Mouse (Mus musculus) cerebellum, adult 18-20 months (tissue): ENCODE results near the gene Rassf2.

Experiments
- DNase-seq, 2 experiments: peaks; one replicate each; pipeline ENCODE4 v3.0.0; 2021

Gene Rassf2

DNA sequence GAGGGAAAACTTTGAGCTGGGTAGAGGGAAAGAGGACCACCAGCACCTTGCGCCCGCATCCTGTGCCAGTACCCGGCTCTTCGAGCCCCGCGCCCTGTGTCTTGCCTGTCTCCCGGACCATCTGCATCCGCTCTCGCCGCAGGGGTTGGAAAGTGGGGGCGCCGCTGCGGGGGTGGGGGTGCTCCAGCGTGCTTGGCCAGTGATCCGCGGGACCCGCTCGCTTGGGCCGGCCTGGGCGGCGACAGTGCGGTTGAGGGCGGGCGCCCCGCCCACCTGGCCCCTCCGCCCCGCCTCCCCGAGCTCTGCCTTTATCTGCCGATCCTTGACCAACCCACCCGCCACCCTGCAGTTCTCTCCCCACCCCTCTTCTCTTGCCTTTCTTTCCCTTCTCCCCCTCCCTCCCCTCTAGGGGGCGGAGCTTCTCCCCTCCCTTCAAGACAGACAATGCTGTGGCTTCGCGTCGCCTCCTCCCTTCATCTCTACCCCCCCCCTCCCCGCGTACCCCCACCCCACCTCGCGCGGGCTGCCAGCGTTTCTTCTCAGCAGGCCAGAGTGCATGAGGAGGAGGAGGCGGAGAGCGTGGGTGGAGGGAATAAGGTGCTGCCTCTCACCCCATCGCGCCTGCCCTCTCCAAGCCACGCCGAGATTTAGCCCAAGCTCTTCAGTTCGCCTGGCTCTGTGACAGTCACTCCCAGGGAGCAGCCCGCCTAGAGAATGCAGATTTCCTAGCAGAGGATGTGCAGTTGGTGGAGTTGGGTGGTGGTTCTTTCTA lies at the start of gene Rassf2:
Gene Rassf2, minus strand, starts transcription at position 613 of the 772 bp plus-strand sequence.
- peak; percentile 55 to 62 for DNase-seq

DNA sequence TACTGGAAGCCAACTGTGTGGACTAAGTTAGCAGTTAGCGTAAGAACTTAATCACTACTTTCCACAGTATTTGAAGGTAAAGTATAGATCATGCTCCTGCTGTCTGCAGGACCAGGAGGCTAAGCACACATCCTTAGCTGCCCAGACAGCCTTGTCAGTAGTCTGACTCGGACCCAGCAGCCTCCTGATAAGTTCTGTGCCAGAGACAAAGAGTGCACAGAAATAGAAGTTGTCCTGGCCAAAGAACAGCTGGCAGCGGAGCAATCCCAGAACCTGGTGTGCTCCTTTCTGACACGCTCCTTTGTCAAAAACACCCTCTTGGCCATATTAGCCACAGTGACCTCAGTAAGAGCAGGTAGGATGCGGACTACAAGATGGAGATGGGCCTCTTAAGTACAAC lies 49.1 kb upstream of the Rassf2 start:
- DNase-seq, result no peak

DNA sequence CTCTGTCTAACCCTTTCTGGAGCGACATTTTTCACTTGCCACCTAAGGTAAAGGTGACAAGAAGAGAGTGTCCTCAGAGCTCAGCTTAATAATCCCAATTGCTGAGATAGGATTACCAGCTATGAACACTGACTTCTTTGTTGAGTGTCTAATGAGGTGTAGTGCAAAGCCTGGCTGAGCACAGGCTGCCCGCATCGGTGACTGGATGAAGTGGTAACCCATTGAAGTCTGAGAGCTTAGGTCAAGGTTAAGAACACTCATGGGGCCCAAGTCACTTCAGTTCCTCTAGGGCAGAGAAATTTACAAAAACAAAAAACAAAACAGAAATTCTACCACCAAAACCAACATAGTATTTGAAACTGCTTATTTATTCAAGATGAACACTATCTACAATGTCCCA lies 43.0 kb upstream of the Rassf2 start:
- DNase-seq, result no peak

DNA sequence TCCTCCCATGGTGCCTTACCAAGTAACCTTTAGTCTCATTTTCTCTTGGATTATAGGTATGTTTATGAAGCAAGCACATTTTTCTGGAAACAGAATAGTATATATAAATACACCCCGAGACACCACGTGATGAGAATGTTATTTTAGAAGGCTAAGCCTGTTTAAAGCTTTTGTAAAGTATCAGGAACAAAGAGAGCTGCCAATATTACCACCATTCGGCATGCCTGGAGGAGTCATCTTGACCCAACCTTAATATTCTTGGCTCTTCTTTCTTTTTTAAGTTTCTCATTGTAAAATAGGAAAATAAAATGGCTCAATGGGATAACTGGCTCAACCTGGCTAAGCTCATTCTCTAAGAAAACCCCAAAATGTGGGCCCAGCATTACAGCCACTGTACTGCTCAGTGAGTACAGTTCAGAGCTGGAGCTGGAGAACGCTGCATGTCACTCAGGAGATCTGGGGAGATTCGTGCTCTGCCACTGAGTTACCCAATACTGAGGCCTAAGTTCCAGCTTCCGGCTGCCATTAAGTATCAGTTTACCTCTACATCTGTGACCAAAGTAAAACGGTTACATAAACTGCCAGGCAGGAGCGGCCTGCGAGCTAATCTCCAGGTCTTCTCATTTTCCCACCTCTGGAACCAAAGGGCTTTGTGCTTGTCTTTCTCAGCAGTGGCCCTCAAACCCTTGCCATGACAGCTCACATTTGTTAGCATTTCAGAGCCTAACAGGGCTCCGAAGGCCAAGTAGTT lies 40.1 kb upstream of the Rassf2 start:
- no peak for DNase-seq

DNA sequence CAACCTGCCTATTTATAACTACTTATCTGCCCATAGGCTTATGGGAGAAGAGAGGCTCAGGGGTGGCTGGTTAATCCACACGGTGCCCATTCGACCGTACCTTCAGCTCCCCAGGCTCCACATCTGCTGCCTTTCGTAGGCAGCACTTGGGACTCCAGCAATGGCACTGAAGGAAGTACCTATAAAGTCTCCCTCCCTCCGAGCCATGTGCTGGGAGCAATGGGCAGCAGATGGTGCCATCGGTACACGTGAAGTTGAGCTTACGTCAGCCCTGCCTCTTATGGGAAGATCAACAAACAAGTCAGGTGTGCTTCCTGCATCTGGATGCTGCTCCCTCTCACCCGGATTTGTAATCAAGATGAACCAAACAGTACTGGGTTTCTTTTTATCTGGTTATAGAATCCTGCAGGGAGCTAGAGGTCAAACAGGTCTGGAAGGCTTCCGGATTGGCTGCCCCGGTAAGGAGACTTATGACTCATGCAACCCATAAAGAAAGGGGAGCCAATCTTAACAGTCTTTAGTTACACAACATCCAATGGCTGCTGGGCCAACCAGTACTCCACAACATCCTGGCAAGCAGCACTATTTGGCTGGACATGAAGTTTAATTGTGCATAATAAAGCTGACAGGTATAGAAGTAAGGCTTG lies 34.2 kb upstream of the Rassf2 start:
- DNase-seq, result peak; percentile 38 to 42

DNA sequence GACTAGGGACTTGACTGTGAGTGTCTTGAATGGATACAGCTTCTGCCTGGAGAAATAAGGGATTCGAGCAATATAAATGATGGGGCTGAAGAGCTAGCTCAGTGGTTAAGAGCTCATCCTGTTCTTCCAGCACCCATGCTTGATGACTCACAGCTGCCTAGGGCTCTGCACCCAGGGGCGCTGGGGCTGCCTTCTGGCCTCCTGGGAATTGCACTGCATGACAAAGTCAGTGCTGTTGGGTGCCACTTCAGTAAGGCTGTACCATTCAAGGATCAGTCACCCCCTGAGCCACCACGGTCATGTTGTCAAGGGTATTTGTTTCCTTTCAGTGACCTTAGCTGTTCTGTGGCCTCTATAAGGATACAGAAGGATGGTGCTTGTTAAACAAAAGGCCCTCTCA lies 33.7 kb upstream of the Rassf2 start:
- no peak for DNase-seq

DNA sequence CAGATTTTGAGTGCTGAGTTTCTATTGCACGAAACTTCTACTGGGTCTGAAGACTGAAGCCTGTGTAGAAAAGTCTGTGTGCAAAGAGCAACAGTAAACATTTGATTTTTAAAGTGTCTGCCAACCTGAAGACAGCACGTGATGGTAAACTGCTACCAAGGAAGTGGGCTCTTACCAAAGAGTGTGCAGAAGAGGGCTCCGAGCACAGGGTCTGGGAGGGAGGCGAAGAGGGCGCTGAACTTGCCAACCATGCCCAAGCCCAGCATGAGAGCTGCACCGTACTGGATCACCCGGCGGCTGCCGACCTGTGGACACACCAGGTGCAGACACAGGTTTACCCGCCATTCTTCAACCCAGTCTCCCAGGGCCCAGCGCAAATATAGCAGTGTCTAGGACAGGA lies 31.8 kb upstream of the Rassf2 start:
- DNase-seq, result no peak

DNA sequence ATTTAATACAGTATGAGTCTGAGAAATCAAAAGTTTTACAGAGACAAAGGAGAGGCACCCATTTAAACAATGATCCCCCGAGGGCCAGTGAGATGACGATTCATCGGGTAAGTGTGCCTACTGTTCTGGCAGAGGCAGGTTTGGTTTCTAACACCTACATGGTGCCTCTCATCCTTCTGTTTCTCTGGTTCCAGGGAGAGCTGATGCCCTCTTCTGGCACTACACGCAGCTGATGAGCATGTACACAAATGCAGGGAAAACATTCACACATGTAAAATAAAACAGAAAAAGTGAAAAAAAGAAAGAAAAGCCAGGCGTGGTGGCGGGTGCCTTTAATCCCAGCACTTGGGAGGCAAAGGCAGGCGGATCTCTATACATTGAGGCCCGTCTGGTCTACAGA lies 29.9 kb upstream of the Rassf2 start:
- no peak for DNase-seq

DNA sequence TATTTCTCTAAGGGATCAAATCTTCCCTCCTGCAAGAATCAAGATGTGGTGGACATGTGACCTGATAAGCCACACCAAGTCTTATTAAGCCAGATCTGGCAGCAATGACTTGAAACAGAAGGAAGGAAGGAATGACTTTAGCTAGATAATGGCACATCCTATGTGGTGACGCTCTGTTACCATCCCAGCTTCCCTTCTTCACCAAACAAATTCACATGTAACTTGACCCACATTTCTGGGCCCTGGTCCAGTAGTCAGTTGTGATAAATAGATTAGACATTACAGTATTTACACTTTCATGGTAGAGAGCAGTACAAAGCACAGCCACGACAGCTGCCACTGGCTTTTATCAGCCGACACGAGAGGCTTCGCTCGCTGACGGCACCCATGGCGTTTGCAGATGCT lies 25.3 kb upstream of the Rassf2 start:
- DNase-seq, result no peak

DNA sequence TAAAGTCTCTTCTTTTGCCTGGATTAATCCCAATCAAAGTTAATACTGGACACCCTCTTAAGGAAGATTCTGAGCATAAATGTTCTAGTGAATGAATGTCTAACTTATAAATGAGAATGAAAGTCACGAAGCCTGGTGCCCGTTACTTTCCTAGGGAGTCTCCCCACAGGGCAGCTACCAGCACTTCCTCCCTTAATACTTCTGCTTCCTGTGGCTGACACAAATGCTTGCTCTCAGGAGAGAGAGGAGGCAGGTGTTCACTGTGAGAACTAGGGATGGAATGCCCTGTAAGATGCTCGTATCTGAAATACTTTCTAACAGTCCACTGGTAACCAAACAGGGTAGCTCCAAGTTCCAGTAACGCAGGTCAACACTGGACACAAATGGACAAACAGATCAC lies 23.8 kb upstream of the Rassf2 start:
- DNase-seq, result no peak

DNA sequence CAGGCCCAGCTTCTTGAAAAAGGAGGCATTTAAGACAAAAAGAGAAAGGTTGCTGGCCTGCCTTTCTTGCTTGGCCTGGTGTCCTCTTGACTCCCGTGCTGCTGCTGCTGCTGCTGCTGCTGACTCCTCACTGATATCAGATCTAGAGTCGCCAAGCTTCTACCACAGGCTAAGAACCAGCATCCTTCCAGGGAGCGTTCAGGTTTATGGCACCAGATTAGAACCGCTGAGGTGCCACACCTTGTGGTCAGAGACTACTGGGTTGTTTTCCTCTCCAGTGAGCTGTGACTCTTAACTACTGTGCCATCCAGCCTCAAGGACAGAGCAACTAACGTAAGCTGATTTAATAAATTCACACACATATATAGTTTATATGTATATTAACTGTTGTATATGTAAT lies 21.7 kb upstream of the Rassf2 start:
- no peak for DNase-seq

DNA sequence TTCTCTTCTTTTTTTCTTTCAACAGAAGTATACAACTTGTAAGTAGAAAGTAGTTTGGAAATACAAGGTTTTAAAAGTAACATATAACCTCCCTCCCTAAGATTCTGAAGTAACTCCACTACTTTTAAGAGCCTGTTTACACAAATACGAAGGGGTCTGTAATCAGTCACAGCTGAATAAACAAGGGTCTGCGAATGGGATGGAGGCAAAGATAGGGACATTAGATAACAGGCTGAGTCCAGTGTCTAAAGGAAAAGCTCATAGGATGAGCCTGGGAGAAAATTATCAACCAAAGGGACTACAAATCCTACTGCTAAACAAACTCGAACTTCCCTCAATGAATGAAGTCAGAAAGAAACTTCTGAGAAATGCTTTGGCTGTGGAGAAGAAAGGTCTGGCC lies 19.9 kb upstream of the Rassf2 start:
- DNase-seq, result no peak

DNA sequence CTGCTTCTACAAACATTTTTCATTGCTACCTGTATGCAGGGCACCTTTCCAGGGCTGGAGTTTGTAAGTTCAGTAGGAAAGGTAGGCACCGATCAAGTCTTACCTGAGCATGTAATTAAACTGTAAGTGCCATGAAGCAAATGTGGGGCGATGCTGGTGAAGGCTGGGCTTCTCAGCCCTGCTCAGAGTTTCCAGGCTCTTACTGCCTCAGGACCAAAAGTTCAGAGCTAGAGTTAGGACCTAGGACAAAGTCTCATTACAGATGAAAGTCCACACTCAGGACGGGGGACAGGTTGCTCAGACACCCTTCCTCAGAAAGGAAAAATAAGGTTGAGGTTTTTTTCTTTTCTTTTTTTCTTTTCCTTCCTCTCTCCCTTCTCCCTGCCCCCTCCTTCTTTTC lies 19.4 kb upstream of the Rassf2 start:
- no peak for DNase-seq

DNA sequence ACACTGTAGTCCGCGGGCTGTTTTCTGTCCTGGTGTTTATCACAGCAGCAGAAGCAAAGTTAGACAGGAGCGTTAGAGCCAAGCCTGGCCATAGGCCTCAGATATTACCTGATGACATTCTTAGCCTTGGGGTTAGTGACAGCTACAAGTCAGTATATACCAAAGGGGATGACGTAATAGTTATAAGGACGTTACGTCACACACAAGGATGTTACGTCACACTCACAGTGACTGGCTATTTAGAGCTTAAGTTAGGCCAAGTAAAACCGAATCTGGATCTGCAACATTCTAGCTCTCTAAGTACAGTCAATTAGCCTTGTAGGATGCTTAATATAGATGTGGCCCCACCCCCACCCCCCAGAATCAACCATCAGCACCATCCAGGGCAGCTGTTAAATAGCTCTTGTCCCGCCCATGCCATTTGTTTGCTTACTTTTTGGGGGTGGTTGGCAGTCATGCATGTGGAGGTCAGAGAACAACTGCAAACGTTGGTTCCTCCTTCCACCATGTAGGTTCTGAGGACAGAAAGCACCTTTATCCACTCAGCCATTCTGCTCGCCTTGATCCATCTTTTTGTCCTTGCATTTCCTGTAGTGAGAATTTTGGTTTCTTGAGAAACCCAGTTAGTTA lies 18.2 kb upstream of the Rassf2 start:
- DNase-seq, result no peak

DNA sequence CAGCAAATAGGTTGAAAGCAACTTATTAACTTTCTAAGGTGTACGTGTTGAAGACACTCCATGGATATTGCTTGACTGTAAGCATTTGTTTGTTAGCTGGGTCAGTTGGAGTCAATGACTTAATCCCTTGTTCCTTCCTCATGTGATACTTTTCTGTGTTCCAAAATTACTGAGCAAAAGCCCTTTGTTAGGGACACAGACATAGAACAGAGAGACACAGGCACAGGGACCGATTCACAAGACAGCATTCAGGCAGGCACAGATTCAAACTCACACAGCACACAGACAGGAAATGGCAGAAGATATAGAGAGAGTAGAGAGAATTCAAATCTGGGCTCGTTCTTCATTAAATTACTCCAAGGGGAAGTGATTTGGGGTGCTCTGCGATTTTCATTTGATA lies 17.3 kb upstream of the Rassf2 start:
- DNase-seq, result no peak

DNA sequence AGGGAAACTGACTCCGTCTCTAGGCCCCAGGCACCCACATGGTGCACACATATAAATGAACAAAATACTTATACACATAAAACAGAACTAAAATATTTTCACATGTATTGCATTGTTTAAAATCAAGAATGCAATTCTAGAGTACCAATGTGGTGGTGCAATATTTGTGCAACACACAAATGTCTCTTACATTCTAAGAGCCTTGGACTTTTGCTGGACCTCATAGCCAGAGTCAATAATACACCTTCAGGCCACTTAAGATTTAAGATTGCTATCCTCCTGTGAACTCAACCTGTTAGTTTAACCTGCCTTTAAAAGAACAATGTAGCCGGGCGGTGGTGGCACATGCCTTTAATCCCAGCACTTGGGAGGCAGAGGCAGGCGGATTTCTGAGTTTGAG lies 16.6 kb upstream of the Rassf2 start:
- DNase-seq, result no peak

DNA sequence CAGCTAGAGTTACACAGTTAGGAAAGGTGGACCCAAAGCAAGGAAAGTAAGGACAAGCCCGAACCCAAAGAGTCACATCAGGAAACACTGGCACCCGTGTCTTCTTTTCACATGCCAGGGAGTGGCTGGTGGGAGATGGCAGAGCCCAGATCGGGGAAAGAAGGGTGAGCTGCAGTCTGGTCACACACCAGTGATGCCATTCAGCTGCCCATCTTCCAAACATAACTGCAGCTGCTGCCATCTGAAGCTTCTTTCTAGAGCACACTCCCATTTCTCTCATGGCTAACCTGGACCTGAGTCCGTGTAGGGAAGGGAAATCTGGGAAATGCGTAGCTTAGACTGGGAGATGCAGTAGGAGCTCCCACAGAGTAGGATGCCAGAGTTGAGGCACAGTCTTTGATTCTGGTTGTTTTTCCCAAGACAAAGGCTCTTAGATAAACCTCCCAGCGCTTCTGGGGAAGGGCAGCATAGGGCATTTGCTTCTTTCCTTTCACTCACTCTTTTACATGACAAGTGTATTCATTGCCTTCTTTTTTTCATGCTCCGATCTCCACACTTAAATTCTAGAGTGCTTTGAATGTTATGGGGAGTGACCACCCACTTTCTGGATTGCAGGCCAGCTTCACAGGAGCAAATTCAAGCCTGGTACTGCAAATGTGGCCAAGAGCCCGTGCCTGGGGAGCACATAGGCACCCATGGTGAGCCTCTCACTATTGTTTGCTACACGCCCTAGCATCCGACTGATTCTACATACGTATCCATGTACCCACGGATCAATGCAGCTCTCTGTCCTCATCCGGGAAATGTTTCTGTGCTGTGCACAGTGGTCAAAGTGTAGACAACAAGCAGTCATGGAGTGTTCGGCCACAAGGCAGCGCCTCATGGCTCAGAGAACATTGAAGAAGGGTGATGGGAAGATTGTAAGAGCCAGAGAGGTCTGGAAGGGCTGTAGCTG lies 14.5 kb upstream of the Rassf2 start:
- DNase-seq, result no peak

DNA sequence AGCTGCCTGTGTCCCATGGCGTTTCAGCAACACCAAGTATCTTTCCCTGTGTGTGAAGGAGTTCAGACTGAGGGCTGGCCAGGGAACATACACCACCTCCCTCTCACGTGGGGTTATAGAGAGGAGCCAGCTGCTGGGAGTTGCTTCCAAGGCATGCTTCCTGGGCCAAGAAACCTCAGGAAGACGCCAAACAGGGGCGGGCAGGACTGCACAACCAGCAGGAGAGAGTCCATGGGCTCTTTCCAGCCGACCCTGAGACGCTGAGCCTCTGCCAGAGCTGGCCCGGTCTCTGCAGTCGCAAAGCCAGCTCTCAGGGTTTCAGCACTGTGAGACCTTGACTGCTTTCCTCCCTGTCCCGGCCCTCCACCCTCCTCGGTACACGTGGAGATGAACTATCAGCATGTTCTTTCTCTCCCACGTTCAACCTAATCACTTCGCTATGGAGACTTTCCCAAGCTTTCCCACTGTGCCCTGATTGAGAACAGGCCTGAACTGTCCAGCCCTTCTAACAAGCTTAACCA lies 13.1 kb upstream of the Rassf2 start:
- peak; percentile 42 to 43 for DNase-seq

DNA sequence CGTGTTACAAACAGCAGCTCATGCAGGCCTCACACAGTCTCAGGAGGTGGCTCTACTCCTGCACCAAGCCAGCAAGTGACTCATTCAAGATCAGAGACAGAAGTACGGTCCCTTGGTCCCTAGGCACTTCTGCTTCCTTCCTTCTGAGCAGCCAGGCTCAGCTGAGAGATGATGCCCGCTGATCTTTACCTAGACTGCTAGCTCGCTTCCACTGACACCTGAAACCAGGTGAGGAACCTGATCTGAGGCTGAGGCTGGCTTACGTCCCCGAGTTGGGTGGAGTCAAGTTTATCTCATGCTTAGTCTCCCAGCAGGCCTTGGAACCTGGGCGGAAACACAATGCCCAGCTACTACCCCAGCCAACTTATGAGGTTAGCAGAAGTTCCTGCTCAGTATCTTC lies 9.8 kb upstream of the Rassf2 start:
- no peak for DNase-seq

DNA sequence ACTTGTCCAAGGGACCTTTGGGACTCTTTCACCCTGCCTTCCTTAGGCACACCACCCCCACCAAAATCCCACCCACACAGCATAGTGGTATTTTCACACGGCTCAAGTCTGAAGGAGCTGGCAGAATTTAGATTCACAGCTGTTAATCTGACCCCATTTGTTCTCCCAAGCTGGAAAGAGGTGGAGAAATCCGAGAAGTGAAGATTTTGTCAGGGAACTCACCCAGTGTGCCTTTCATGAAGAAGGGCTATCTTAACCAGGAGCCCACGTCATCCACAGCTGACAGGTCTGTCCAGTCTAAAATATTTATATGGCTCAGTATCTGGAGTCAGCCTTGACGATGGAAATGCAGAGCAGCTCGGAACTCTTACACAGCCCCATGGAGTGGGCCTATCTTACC lies 6.3 kb upstream of the Rassf2 start:
- DNase-seq, result no peak

DNA sequence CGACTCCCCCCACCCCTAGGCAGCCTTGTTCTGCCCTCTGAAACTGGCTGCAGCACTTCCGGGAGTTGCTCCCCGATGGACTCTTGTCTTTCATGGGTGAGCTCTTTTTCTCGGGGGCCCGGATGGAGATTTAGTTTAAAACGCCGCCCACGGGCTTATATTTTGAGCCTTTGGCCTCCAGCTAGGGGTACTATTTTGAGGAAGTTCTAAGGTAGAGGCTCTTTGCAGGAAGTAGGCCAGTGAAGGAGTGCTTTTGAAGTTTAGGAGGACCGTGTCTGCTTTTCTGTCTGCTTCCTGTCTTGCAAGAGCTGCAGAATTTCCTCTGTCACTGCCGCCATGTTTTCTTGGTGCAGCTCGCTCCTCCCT lies 5.4 kb upstream of the Rassf2 start:
- DNase-seq, result no peak
